Mouse (Mus musculus): ENCODE data around the gene Pde10a. TPM values are rescaled to one million over a fixed set of nuclear protein-coding genes. Genes with fewer than 3 reads are reported as not detected.

The Pde10a gene
- polyA plus RNA-seq, 1 experiment = 2.4 TPM

- DNase-seq (ENCODE audit: low spot score) = no peak
Measured at GRCm38 (mm10) chr17:8842662-8843061, 317.5 kb downstream of the Pde10a start.

- no peak for DNase-seq (ENCODE audit: low spot score)
Measured at GRCm38 (mm10) chr17:8843941-8844340, 318.8 kb downstream of the Pde10a start.

- DNase-seq (ENCODE audit: low spot score) = no peak
Measured at GRCm38 (mm10) chr17:8846506-8846905, 321.3 kb downstream of the Pde10a start.

GRCm38 (mm10) chr17:8847558-8847957 lies 322.4 kb downstream of the Pde10a start:
- no peak for DNase-seq (ENCODE audit: low spot score)

- no peak for DNase-seq (ENCODE audit: low spot score)
Measured at GRCm38 (mm10) chr17:8851846-8852245, 326.7 kb downstream of the Pde10a start.

GRCm38 (mm10) chr17:8856430-8857371 lies 331.5 kb downstream of the Pde10a start:
- DNase-seq (ENCODE audit: low spot score) = no peak

- DNase-seq (ENCODE audit: low spot score) = no peak
Measured at GRCm38 (mm10) chr17:8858636-8859421, 333.7 kb downstream of the Pde10a start.

- DNase-seq (ENCODE audit: low spot score) = no peak
Measured at GRCm38 (mm10) chr17:8859489-8859888, 334.3 kb downstream of the Pde10a start.

- DNase-seq (ENCODE audit: low spot score) = no peak
Measured at GRCm38 (mm10) chr17:8864638-8865497, 339.7 kb downstream of the Pde10a start.

- no peak for DNase-seq (ENCODE audit: low spot score)
Measured at GRCm38 (mm10) chr17:8867331-8868237, 342.4 kb downstream of the Pde10a start.

GRCm38 (mm10) chr17:8869287-8869686 lies 344.1 kb downstream of the Pde10a start:
- DNase-seq (ENCODE audit: low spot score) = no peak

- no peak for DNase-seq (ENCODE audit: low spot score)
Measured at GRCm38 (mm10) chr17:8870848-8871247, 345.7 kb downstream of the Pde10a start.

- no peak for DNase-seq (ENCODE audit: low spot score)
Measured at GRCm38 (mm10) chr17:8871396-8871795, 346.2 kb downstream of the Pde10a start.

GRCm38 (mm10) chr17:8871997-8872593 lies 346.9 kb downstream of the Pde10a start:
- no peak for DNase-seq (ENCODE audit: low spot score)

GRCm38 (mm10) chr17:8872611-8873010 lies 347.4 kb downstream of the Pde10a start:
- no peak for DNase-seq (ENCODE audit: low spot score)

- DNase-seq (ENCODE audit: low spot score) = no peak
Measured at GRCm38 (mm10) chr17:8878056-8878455, 352.9 kb downstream of the Pde10a start.

- no peak for DNase-seq (ENCODE audit: low spot score)
Measured at GRCm38 (mm10) chr17:8881711-8882110, 356.5 kb downstream of the Pde10a start.

- no peak for DNase-seq (ENCODE audit: low spot score)
Measured at GRCm38 (mm10) chr17:8884691-8885090, 359.5 kb downstream of the Pde10a start.

- no peak for DNase-seq (ENCODE audit: low spot score)
Measured at GRCm38 (mm10) chr17:8885830-8886229, 360.7 kb downstream of the Pde10a start.

GRCm38 (mm10) chr17:8888105-8888504 lies 362.9 kb downstream of the Pde10a start:
- DNase-seq (ENCODE audit: low spot score) = no peak
